Mouse (Mus musculus) layer of hippocampus, adult 2 months (tissue): Measurements from ENCODE around the gene Gca. TPM values are rescaled to one million over a fixed set of nuclear protein-coding genes. Genes with fewer than 3 reads are reported as not detected.
A peak's percentile ranks its signal among the peaks of the same experiment; 100 is the strongest.

Source experiments
- DNase-seq, 2 experiments: peaks; one replicate each; pipeline ENCODE4 v3.0.0; 2022; ENCODE audit warnings: low spot score in 2 of 2
- H3K27ac ChIP-seq: fragments of 200-600 bp; 2 replicates; pipeline ENCODE4 v1.8.1; 2022
- H3K4me3 ChIP-seq: fragments of 200-600 bp; 2 replicates; pipeline ENCODE4 v1.8.1; 2022; ENCODE audit warnings: mild to moderate bottlenecking
- CTCF ChIP-seq: fragments of 200-600 bp; conservative IDR thresholded peaks from 2 replicates; pipeline ENCODE4 v1.8.1; 2022; ENCODE audit warnings: antibody characterized with exemption, mild to moderate bottlenecking, moderate library complexity
- total RNA-seq, 2 experiments: library from RNA; stranded (reverse); gene quantifications; 2 replicates each; pipeline ENCODE4 v1.2.3; 2021

The Gca gene
- total RNA-seq, 2 experiments from 2014 or later, result 13.5 to 15.3 TPM

DNA sequence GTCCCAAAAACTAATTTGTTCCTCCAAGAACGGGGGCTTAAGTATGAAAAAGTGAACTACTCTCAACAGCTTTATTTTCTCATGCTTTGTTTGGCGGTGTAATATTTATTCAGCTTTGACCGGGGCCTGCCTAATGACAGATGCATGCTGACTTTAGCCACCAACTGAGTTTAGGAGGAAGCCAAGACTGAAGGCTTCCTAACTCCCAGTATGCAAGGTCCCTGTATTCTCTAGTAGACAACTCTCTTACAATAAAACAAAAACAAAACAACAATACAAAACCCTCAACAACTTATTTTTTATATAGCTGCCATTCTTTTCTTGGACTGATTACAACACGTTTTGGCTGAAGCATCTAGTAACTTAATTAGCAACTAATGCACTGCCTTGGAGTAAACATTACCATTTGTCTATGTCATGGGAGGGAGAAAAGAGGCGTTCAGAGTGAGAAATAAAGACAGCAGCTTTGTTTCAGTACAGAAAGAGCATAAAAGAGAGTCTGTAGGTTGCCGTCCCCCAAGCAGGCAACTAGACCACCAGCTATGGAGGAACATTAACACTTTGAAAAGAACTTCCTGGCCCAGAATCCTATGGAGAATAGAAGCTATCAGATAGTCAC, 17.3 kb upstream of the Gca start:
- TF ChIP-seq CTCF, result no peak; the same call in 1 of the 2 replicates
- no peak for DNase-seq
- peak overlapping the region; percentile 69 for H3K4me3 ChIP-seq
- H3K27ac ChIP-seq, result no peak overlapping the region; the same call in 1 of the 2 replicates

DNA sequence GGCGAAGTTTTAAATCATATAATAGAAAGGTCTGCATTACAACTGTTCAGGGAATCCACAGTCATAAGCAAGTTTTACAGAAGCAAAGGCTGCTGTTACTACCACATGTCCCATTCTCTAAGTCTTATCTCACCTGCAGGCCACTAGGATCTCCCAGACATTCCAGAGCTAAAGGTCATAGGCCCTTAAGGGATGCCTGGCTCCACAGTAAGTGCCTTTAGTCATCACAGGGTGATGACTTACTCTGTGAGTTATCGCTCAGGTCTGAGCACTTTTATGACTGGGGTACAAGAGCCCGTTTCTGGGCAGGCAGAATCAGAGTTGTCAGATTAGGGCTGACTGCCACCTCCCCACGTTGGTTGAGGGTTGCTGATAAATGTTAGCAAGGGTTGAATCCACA, 12.2 kb upstream of the Gca start:
- no peak for TF ChIP-seq CTCF
- DNase-seq, result no peak
- no peak overlapping the region for H3K4me3 ChIP-seq
- H3K27ac ChIP-seq, result no peak overlapping the region

DNA sequence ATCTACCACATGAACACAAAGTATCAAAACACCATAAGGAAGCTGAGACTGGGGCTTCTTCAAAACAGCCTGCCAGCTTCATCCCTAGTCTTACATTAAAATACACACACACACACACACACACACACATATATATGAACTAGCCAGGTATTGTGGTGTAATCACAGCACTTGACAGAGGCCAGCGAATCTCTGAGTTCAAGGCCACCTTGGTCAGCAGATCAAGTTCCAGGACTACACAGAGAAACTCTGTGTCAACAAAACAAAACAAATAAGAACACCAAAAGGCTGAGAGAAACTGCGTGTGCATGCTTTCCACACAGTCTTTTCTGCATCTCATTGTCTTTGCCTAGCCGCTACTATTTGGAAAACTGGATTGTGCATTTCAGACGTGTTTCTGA, 11.6 kb upstream of the Gca start:
- no peak overlapping the region for H3K4me3 ChIP-seq
- H3K27ac ChIP-seq, result no peak overlapping the region
- no peak for DNase-seq
- TF ChIP-seq CTCF, result no peak

DNA sequence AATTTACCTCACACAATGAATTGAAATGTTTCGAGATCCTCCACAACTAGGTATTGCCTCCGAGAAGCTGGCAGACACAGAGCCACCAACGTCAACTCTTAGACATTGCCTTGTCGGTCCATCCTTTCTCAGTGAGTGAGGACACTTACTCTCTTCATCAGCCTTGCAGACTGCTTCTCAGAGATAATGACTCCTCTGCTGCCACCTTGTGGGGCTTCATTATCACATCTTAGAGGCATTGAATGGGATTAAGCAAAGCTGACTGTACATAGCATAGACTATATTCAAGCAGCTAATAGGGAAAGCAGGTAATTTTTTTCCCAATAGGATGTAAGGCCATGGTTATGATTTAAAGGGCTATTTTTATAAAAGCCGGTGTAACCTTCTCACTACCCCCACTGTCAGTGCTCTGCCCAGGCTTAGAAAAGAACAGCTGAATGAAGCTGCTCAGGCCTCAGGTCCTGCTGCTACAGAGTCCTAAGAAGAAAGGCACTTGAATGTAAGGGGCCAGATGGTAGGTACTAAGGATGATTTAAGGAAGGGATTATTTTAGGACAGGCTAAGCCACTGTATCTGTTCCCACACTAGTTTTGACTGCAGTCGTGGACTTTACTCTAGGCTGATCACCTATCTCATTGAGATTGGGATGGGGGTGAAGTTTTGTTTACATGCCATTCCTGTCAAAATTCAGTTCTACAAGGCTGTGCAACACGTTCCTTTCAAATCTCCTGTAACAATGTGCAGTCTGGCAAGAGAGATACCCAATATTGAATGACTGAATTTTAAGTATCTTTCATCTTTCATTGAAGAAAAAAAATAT, 9.4 kb upstream of the Gca start:
- H3K4me3 ChIP-seq, result no peak overlapping the region
- H3K27ac ChIP-seq, result no peak overlapping the region
- DNase-seq, result peak; percentile 66 to 75
- TF ChIP-seq CTCF, result peak; percentile 85

DNA sequence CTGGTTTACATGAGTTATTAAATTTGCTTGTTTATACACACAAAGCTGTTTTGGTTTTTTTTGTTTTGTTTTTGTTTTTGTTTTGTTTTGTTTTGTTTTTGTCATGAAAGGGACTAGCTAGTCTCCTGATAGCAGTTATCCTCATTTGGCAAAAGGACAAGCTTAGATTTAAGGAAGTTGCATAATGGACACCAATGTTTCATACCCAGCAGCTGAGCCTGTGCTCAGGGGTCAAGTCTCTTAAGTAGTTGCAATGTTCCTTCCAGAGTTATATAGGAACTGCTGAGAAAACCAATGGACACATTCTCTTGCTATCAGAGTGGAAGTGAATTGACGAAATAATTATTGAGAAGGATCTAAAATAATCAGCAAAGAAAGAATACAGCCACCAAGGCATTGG, 8.0 kb upstream of the Gca start:
- TF ChIP-seq CTCF, result no peak
- H3K4me3 ChIP-seq, result no peak overlapping the region
- DNase-seq, result no peak
- no peak overlapping the region for H3K27ac ChIP-seq

- H3K4me3 ChIP-seq, result no peak overlapping the region
- DNase-seq, result no peak
- TF ChIP-seq CTCF, result peak; percentile 65
- H3K27ac ChIP-seq, result no peak overlapping the region
These were observed 3.5 kb upstream of the Gca start for GRCm38 (mm10) chr2:62660565-62660964.

DNA sequence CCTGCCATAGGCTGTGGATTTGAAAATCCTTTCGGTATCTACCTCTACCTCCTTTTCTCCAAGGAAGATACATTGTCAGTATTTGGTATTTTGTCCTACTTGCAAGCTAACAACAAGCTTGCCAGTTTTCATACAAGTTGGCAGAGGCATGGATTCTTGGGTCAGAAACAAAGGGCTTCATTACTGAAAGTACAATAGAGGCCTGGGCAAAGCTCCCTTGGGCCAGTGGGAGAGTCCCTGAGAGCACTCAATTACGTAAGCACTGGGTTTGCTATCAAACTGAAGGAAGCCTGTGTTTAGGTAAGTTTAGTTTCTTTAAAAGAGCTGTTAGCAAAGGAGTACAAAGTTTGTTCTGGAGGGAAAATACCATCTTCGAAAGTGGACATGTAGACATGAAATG, 1.5 kb upstream of the Gca start:
- TF ChIP-seq CTCF, result no peak
- Histone ChIP-seq H3K4me3 (no peak overlapping the region), H3K27ac (peak overlapping the region; percentile 14; the same call in 1 of the 2 replicates)
- DNase-seq, result peak in 1 of 2 experiments; percentile 39

DNA sequence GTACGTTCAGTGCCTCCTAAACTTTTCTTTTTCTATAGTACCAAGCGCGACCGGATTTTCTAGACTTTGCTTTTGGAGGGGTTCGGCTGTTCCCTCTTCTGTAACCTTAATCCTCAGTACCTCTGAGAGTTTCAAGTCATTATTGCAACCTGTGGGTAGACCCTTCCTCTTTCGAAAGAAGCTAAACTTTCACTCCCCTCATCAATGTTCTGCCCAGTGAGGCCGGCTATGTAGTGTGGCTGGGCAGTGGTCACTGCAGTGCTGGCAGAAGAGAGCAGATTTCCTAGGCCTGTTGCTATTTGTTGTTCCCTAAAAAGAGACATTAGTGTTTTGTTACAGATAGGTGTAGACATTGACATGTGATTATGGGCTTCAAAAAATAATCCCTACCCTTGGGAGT, 754 bp downstream of the Gca start:
- Histone ChIP-seq H3K27ac (no peak overlapping the region), H3K4me3 (peak overlapping the region; percentile 66)
- no peak for DNase-seq
- TF ChIP-seq CTCF, result no peak

GRCm38 (mm10) chr2:62665536-62665935, 1.5 kb downstream of the Gca start:
- H3K27ac ChIP-seq, result no peak overlapping the region

DNA sequence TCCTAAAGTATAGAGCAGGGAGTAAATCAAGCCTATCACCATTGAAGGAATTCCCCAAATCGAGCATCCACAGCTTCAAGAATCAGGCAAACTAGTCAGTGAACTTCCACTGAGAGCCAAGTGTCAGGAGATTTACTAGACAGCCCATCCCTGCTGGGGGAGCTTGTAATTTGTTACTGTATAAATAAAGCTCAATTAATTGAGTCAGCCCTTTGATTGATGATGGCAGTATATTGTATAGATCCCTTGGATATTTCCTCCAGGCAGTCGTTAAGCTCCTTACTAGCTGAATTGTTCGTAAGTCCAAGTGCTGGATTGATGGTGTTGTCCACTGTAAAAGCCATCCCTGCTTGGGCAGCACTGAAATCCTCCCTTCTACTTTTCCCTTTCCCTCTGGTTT, 5.8 kb downstream of the Gca start:
- H3K27ac ChIP-seq, result no peak overlapping the region
- no peak overlapping the region for H3K4me3 ChIP-seq
- no peak for DNase-seq
- TF ChIP-seq CTCF, result no peak

More at GRCm38 (mm10) chr2:62665536-62665935, 1.5 kb downstream of the Gca start:
- no peak overlapping the region for H3K4me3 ChIP-seq
- DNase-seq, result no peak
- TF ChIP-seq CTCF, result no peak

DNA sequence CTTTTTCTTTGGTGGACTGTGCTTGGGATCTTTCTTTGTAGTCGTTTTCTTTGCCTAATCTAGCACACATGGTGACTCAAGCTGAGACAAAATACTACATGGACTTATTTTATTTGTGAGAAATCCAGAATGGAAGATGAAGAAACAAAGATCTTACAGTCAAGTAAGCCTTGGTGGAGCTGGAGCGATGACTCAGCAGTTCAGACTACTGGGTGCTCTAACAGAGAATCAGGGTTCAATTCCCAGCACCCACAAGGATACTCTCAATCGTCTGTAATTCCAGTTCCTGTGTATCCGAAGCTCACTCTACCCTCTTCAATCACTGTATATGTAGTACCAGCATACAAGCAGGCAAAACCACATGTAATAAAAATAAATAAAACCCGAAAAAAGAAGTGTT, 6.2 kb downstream of the Gca start:
- no peak for DNase-seq
- Histone ChIP-seq H3K4me3 (no peak overlapping the region), H3K27ac (no peak overlapping the region)
- TF ChIP-seq CTCF, result no peak

- no peak overlapping the region for H3K27ac ChIP-seq
- H3K4me3 ChIP-seq, result no peak overlapping the region
- no peak for DNase-seq
- TF ChIP-seq CTCF, result no peak
These were observed 6.7 kb downstream of the Gca start for GRCm38 (mm10) chr2:62670767-62671166.

GRCm38 (mm10) chr2:62672788-62673187, 8.7 kb downstream of the Gca start:
- Histone ChIP-seq H3K4me3 (no peak overlapping the region), H3K27ac (no peak overlapping the region)
- no peak for DNase-seq
- TF ChIP-seq CTCF, result no peak

- peak in 1 of 2 experiments; percentile 17 for DNase-seq
- no peak for TF ChIP-seq CTCF
- no peak overlapping the region for H3K27ac ChIP-seq
- no peak overlapping the region for H3K4me3 ChIP-seq
These were observed 17.6 kb downstream of the Gca start for GRCm38 (mm10) chr2:62681667-62682066.
